Mouse (Mus musculus) ES-E14 (cell line): Measurements from ENCODE around the gene Mpp2.

ENCODE experiments used
- MAFK ChIP-seq: IDR thresholded peaks from 2 replicates; pipeline ENCODE4 v1.6.1; 2014; ENCODE audit warnings: mild to moderate bottlenecking, low read depth, low read length, inconsistent platforms; ENCODE audit not compliant: insufficient read depth
- ZC3H11A ChIP-seq: IDR thresholded peaks from 2 replicates; pipeline ENCODE4 v1.6.1; 2012; ENCODE audit warnings: low read depth, mild to moderate bottlenecking, inconsistent platforms, low read length, borderline replicate concordance
- ZNF384 ChIP-seq: IDR thresholded peaks from 2 replicates; pipeline ENCODE4 v1.6.1; 2012; ENCODE audit warnings: low read depth, low read length, inconsistent platforms

- no peak for TF ChIP-seq MAFK
- TF ChIP-seq ZC3H11A, result no peak
- TF ChIP-seq ZNF384, result no peak
Observed at GRCm38 (mm10) chr11:102035456-102035960, 52.8 kb downstream of the Mpp2 start.
